Mouse (Mus musculus): ENCODE data around the gene Zfp663. TPM values are rescaled to one million over a fixed set of nuclear protein-coding genes. Genes with fewer than 3 reads are reported as not detected.
A peak's percentile ranks its signal among the peaks of the same experiment; 100 is the strongest.

Zfp663 gene
- not detected in 2 replicates for polyA plus RNA-seq (2012; ENCODE audit: insufficient read depth, low replicate concordance)

GRCm38 (mm10) chr2:165368496-165368895, at the start of gene Zfp663:
Gene Zfp663 (minus strand): TSS chr2:165368729.
- Histone ChIP-seq H3K27me3 (replicated peaks) (peaks cover 53% of the 10 kb centered on the region), H3K9me3 (0 out of 2 replicates have a peak, but pooled peaks cover under 1% of the 10 kb centered on the region), H3K4me1 (peaks cover 30% of the 10 kb centered on the region), H3K36me3 (replicated peaks; ENCODE audit: low read length) (no peaks in the 10 kb centered on the region), H3K4me3 (replicated peaks) (peak within 1 kb of the TSS; percentile 53)
- TF ChIP-seq FLI1 (IDR thresholded peaks at IDR 0.05; ENCODE audit: low read length) (no peak), GATA1 (IDR thresholded peaks at IDR 0.05; ENCODE audit: borderline replicate concordance, low read length) (no peak)

- TF ChIP-seq GATA1 (IDR thresholded peaks at IDR 0.05; ENCODE audit: borderline replicate concordance, low read length) (no peak), FLI1 (IDR thresholded peaks at IDR 0.05; ENCODE audit: low read length) (no peak)
- no peaks in the 10 kb centered on the region for H3K9me3 ChIP-seq
- no peak overlapping the region for H3K4me3 ChIP-seq (replicated peaks)
- peaks cover 74% of the 10 kb centered on the region for H3K27me3 ChIP-seq (replicated peaks)
- no peaks in the 10 kb centered on the region for H3K36me3 ChIP-seq (replicated peaks; ENCODE audit: low read length)
- peaks cover 6% of the 10 kb centered on the region; the same call in 1 of the 2 replicates for H3K4me1 ChIP-seq
Observed at GRCm38 (mm10) chr2:165417291-165417690, 48.8 kb upstream of the Zfp663 start.

DNA sequence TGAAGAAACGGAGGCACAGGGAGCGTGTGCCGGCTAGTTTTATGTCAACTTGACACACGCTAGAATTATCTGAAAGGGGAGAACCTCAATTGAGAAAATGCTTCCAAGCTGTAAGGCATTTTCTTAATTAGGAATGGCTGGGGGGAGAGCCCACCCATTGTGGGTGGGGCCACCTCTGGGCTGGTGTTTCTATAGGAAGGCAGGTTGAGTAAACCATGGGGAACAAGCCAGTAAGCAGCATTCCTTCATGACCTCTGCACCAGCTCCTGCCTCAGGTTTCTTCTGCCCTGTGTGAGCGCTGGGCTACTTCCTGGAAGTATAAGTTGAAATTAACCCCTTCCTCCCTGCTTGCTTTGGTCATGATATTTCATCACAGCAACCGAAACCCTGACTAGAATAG, 47.3 kb upstream of the Zfp663 start:
- Histone ChIP-seq H3K9me3 (no peaks in the 10 kb centered on the region), H3K27me3 (replicated peaks) (peaks cover 71% of the 10 kb centered on the region), H3K4me3 (replicated peaks) (no peak overlapping the region), H3K4me1 (peaks cover 6% of the 10 kb centered on the region; the same call in 1 of the 2 replicates), H3K36me3 (replicated peaks; ENCODE audit: low read length) (no peaks in the 10 kb centered on the region)
- no peak for TF ChIP-seq FLI1 (IDR thresholded peaks at IDR 0.05; ENCODE audit: low read length)
- TF ChIP-seq GATA1 (IDR thresholded peaks at IDR 0.05; ENCODE audit: borderline replicate concordance, low read length): no peak

GRCm38 (mm10) chr2:165415141-165415721, 46.7 kb upstream of the Zfp663 start:
- TF ChIP-seq GATA1 (IDR thresholded peaks at IDR 0.05; ENCODE audit: borderline replicate concordance, low read length): no peak

DNA sequence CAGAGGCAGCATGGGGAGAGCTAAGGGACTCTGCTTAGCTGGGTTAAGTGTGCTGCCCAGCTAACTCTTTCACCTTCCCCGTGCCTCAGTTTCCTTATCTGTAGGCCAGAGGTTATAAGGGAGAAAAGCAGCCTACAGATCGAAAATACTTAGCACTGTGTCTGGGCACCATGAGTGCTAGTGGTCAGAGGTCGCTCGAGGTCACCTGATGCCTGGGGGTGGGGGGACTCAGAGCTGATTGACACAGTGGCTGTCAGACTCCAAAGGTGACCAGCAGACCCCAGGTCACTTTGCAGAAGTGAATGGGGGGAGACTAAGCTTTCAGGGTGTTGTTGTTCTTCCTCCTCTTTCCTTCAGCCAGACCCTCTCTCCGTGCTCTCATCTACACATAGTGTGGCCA, 45.8 kb upstream of the Zfp663 start:
- H3K9me3 ChIP-seq: no peaks in the 10 kb centered on the region
- no peaks in the 10 kb centered on the region for H3K36me3 ChIP-seq (replicated peaks; ENCODE audit: low read length)
- H3K4me3 ChIP-seq (replicated peaks): no peak overlapping the region
- TF ChIP-seq FLI1 (IDR thresholded peaks at IDR 0.05; ENCODE audit: low read length) (no peak), GATA1 (IDR thresholded peaks at IDR 0.05; ENCODE audit: borderline replicate concordance, low read length) (no peak)
- H3K27me3 ChIP-seq (replicated peaks): peaks cover 72% of the 10 kb centered on the region
- peaks cover 1% of the 10 kb centered on the region; the same call in 1 of the 2 replicates for H3K4me1 ChIP-seq

More at GRCm38 (mm10) chr2:165415141-165415721, 46.7 kb upstream of the Zfp663 start:
- peaks cover 72% of the 10 kb centered on the region for H3K27me3 ChIP-seq (replicated peaks)
- no peaks in the 10 kb centered on the region for H3K36me3 ChIP-seq (replicated peaks; ENCODE audit: low read length)
- H3K4me3 ChIP-seq (replicated peaks): no peak overlapping the region
- H3K4me1 ChIP-seq: peaks cover 6% of the 10 kb centered on the region; the same call in 1 of the 2 replicates
- H3K9me3 ChIP-seq: no peaks in the 10 kb centered on the region

DNA sequence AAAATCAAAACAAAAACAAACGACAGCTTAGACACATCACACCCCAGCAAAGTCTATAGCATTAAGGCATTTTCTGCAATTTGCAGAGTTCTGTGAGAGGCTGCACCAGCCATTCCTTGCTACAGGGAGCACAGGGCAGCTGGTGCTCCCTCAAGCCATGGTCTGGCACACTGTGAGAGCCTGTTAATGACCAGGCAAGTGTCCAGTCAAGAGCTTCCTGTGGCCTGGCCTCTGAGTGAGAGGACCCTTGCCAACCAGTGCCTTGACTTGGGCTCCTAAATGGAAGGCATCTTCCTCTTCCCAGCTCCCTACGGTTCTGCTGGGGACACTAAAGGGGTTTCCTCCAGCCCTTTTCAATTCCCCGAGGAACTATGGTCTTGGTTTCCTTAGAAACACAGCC, 45.4 kb upstream of the Zfp663 start:
- H3K4me1 ChIP-seq: no peaks in the 10 kb centered on the region
- H3K27me3 ChIP-seq (replicated peaks): peaks cover 73% of the 10 kb centered on the region
- H3K4me3 ChIP-seq (replicated peaks): no peak overlapping the region
- TF ChIP-seq GATA1 (IDR thresholded peaks at IDR 0.05; ENCODE audit: borderline replicate concordance, low read length) (no peak), FLI1 (IDR thresholded peaks at IDR 0.05; ENCODE audit: low read length) (no peak)
- H3K36me3 ChIP-seq (replicated peaks; ENCODE audit: low read length): no peaks in the 10 kb centered on the region
- H3K9me3 ChIP-seq: no peaks in the 10 kb centered on the region

DNA sequence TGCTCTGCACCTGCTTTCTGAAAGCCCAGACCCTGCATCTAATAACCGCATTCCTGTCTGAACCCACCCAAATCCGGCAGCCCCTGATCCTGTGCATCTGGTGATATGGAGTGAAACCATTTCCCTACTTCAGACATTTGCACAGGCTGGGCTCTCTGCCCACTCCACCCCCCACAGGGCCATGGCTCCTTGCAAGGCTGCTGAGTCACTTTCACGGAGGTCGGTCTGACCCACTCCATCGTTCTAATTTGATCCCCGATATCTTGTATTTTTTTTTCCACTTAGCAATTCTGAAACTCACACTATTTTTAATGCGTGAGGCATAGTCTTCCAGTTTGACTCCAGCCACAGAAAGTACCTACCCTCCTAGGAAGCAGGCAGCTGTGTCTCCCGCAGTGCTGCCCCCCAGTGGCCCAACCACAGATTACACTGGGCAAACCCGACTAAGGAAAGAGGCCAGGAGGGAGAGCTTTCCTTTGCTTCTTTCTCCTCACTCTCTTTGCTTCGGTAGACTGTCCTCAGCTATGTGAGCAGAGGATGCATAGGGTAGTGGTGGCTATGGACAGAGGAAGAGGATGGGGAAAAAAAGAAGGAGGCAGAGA, 39.3 kb upstream of the Zfp663 start:
- H3K27me3 ChIP-seq (replicated peaks): peaks cover 77% of the 10 kb centered on the region
- H3K4me1 ChIP-seq: peaks cover 19% of the 10 kb centered on the region
- H3K36me3 ChIP-seq (replicated peaks; ENCODE audit: low read length): no peaks in the 10 kb centered on the region
- H3K4me3 ChIP-seq (replicated peaks): no peak overlapping the region
- H3K9me3 ChIP-seq: peaks cover 27% of the 10 kb centered on the region
- TF ChIP-seq GATA1 (IDR thresholded peaks at IDR 0.05; ENCODE audit: borderline replicate concordance, low read length) (no peak), FLI1 (IDR thresholded peaks at IDR 0.05; ENCODE audit: low read length) (no peak)

DNA sequence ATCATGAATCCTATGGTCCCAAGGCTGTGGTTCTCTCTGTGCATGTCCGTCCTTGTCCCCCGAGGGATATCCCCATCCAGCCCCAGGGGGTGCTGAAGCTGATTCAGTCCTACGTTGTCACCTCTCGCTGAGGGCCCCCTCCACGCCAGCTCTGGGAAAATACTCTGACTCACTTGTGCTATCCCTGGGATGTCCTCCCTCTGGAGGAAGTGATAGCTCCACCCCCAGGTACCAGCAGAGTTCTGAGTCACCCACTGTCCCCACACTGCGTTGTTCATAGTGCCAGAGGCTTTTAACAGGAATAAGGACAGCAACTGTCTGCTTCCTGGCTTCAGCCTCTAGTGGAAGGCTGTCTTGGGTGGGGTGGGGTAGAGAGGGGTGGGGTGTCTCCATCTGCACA, 36.8 kb upstream of the Zfp663 start:
- TF ChIP-seq GATA1 (IDR thresholded peaks at IDR 0.05; ENCODE audit: borderline replicate concordance, low read length) (no peak), FLI1 (IDR thresholded peaks at IDR 0.05; ENCODE audit: low read length) (no peak)
- peaks cover 29% of the 10 kb centered on the region for H3K4me1 ChIP-seq
- no peak overlapping the region for H3K4me3 ChIP-seq (replicated peaks)
- peaks cover 27% of the 10 kb centered on the region for H3K9me3 ChIP-seq
- no peaks in the 10 kb centered on the region for H3K36me3 ChIP-seq (replicated peaks; ENCODE audit: low read length)
- H3K27me3 ChIP-seq (replicated peaks): peaks cover 80% of the 10 kb centered on the region

DNA sequence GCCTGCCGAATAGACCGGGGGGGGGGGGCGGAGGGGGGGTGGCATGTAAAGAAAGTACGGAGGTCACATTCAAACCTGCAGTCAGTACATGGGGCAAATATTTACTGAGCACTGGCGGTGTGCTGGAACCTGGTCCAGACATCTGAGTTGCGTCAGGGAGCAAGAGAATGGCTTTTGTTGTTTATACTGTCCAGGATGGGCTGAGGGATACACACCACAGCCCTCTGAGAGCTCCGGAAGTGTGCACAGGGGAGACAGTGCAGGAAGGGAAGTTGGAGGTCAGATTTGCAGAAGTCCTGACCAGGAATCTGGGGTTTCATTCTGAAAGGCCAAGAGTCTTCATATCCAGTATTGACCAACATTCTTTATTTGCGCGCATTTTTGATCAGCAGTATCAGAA, 36.4 kb upstream of the Zfp663 start:
- H3K36me3 ChIP-seq (replicated peaks; ENCODE audit: low read length): no peaks in the 10 kb centered on the region
- TF ChIP-seq GATA1 (IDR thresholded peaks at IDR 0.05; ENCODE audit: borderline replicate concordance, low read length) (no peak), FLI1 (IDR thresholded peaks at IDR 0.05; ENCODE audit: low read length) (no peak)
- peaks cover 29% of the 10 kb centered on the region for H3K4me1 ChIP-seq
- no peak overlapping the region for H3K4me3 ChIP-seq (replicated peaks)
- peaks cover 81% of the 10 kb centered on the region for H3K27me3 ChIP-seq (replicated peaks)
- H3K9me3 ChIP-seq: peaks cover 27% of the 10 kb centered on the region

- TF ChIP-seq GATA1 (IDR thresholded peaks at IDR 0.05; ENCODE audit: borderline replicate concordance, low read length): no peak
- no peak for TF ChIP-seq FLI1 (IDR thresholded peaks at IDR 0.05; ENCODE audit: low read length)
- peaks cover 21% of the 10 kb centered on the region for H3K9me3 ChIP-seq
- H3K36me3 ChIP-seq (replicated peaks; ENCODE audit: low read length): no peaks in the 10 kb centered on the region
- H3K4me1 ChIP-seq: peaks cover 10% of the 10 kb centered on the region; the same call in 1 of the 2 replicates
- peaks cover 56% of the 10 kb centered on the region for H3K27me3 ChIP-seq (replicated peaks)
- H3K4me3 ChIP-seq (replicated peaks): no peak overlapping the region
Observed at GRCm38 (mm10) chr2:165398164-165398785, 29.7 kb upstream of the Zfp663 start.

All from megakaryocyte, embryonic 14.5 days (primary cell).